Mouse (Mus musculus): Measurements from ENCODE around the gene Pdgfd.

DNA sequence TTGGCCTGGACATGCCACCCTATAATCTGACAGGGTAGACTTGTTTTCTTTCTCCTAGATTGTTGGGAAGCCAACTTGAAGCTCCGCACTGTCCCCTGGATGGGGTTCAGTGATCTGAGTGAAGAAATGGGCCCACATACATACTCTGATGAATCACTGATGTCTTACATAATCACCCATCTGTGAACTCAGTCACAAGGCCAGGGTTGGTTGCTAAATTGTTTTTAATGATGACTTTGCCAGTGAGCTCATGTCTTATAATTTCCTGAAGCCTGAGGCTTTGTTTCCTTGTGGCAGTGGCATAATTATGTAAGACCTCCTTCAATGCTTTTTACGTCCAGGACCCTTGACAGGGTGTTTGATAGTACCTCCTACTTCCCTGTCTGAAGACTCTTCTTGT is 96.4 kb downstream of the Pdgfd start:
- TF ChIP-seq CTCF (IDR thresholded peaks at IDR 0.05; ENCODE audit: low read depth) (no peak), EP300 (IDR thresholded peaks at IDR 0.05; ENCODE audit: low read depth) (no peak)
